Mouse (Mus musculus): ENCODE measurements around the gene Tenm4. TPM values are rescaled to one million over a fixed set of nuclear protein-coding genes. Genes with fewer than 3 reads are reported as not detected.
A peak's percentile ranks its signal among the peaks of the same experiment; 100 is the strongest.

Gene Tenm4
- polyA plus RNA-seq, 1 experiment from 2014 or later: 41.3 TPM

- H3K4me3 ChIP-seq: no peak overlapping the region
- 72% methylated on average over 11 of the region's 11 CpGs for WGBS
- H3K4me1 ChIP-seq: peaks cover 10% of the 10 kb centered on the region
- no peaks in the 10 kb centered on the region for H3K36me3 ChIP-seq
- H3K27me3 ChIP-seq: 0 out of 2 replicates have a peak, but pooled peaks cover 3% of the 10 kb centered on the region
- no peak overlapping the region for H3K9ac ChIP-seq (replicated peaks)
- H3K27ac ChIP-seq (replicated peaks): no peak overlapping the region
- no peaks in the 10 kb centered on the region for H3K9me3 ChIP-seq
- H3K4me2 ChIP-seq (replicated peaks): no peak overlapping the region
- ATAC-seq (ENCODE audit: low FRiP score, low read depth): no peak
Measured at GRCm38 (mm10) chr7:96502321-96502973, 331.4 kb downstream of the Tenm4 start.

DNA sequence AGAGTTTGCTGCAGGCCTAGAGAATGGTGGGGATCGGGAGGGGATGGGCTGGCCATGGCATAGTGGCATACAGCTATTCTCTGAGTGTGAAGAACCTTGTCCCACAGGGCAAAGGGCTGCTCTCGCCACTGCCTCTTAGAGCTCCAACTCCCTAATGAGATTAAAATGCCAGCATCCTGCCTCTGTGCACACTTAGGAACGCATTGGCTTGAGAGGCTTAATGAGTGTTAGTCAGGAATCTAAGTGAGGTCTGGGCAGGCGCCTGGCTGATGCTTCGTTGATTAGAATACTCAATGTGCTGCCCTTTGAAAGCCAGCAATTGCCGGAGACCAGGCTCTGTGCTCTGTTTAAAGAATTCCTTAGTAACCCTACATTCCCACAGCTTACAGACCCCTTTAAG is 334.5 kb downstream of the Tenm4 start:
- no peaks in the 10 kb centered on the region for H3K36me3 ChIP-seq
- peaks cover 5% of the 10 kb centered on the region; the same call in 1 of the 2 replicates for H3K27me3 ChIP-seq
- H3K9ac ChIP-seq (replicated peaks): no peak overlapping the region
- WGBS: 30% methylated on average over 6 of the region's 6 CpGs
- ATAC-seq (ENCODE audit: low FRiP score, low read depth): peak; percentile 60
- no peak overlapping the region for H3K27ac ChIP-seq (replicated peaks)
- H3K4me1 ChIP-seq: peaks cover 10% of the 10 kb centered on the region
- H3K9me3 ChIP-seq: no peaks in the 10 kb centered on the region
- H3K4me3 ChIP-seq: no peak overlapping the region
- no peak overlapping the region for H3K4me2 ChIP-seq (replicated peaks)

DNA sequence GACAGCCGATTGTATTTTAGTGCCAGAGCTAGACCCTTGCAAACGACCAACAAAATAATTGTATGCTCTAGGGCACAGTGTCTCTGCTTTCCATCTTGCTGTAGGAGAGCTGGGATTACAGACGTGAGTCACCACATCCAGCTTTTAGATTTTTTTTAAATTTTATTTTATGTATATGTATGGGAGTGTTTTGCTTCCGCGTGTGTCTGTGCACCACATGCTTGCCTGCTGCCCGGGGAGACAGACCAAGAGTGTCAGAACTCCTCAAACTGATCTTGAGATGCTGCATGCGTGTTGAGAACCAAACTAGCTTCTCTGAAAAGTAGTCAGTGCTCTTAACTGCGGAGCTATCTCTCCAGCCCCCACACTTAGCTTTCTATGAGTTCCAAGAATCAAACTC is 336.0 kb downstream of the Tenm4 start:
- H3K27ac ChIP-seq (replicated peaks): no peak overlapping the region
- WGBS: 88% methylated on average over 8 of the region's 8 CpGs
- peaks cover 7% of the 10 kb centered on the region; the same call in 1 of the 2 replicates for H3K27me3 ChIP-seq
- H3K36me3 ChIP-seq: no peaks in the 10 kb centered on the region
- no peak overlapping the region for H3K9ac ChIP-seq (replicated peaks)
- no peak overlapping the region for H3K4me2 ChIP-seq (replicated peaks)
- H3K4me1 ChIP-seq: peaks cover 21% of the 10 kb centered on the region
- H3K4me3 ChIP-seq: no peak overlapping the region
- no peaks in the 10 kb centered on the region for H3K9me3 ChIP-seq
- ATAC-seq (ENCODE audit: low FRiP score, low read depth): no peak

DNA sequence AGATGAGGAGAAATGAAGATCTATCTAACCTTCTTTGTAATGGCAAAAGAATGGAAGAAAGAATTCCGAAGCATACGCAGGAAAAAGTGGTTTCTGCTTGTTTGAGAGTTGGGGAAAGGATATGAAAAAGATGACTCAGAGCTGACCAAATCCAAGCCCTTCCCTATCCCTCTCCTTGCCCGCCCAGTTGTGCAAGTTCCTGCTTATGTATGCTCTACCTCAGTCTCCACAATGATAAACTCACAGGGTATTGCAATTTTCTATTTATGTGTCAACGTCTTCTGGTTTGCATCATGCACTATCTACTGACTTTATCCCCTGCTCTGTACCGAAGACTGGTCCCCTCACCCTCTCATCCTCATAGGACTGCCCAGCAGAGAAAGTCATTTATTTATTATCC is 339.4 kb downstream of the Tenm4 start:
- 96% methylated on average over 5 of the region's 5 CpGs for WGBS
- Histone ChIP-seq H3K4me1 (peaks cover 22% of the 10 kb centered on the region), H3K27ac (replicated peaks) (no peak overlapping the region), H3K27me3 (peaks cover 17% of the 10 kb centered on the region; the same call in 1 of the 2 replicates), H3K4me3 (no peak overlapping the region), H3K4me2 (replicated peaks) (no peak overlapping the region), H3K9ac (replicated peaks) (no peak overlapping the region), H3K36me3 (no peaks in the 10 kb centered on the region), H3K9me3 (no peaks in the 10 kb centered on the region)
- ATAC-seq (ENCODE audit: low FRiP score, low read depth): no peak

- H3K27ac ChIP-seq (replicated peaks): no peak overlapping the region
- peaks cover 17% of the 10 kb centered on the region; the same call in 1 of the 2 replicates for H3K27me3 ChIP-seq
- H3K4me2 ChIP-seq (replicated peaks): no peak overlapping the region
- ATAC-seq (ENCODE audit: low FRiP score, low read depth): no peak
- H3K9me3 ChIP-seq: no peaks in the 10 kb centered on the region
- no peak overlapping the region for H3K4me3 ChIP-seq
- peaks cover 19% of the 10 kb centered on the region for H3K4me1 ChIP-seq
- WGBS: 89% methylated on average over 7 of the region's 7 CpGs
- no peak overlapping the region for H3K9ac ChIP-seq (replicated peaks)
- no peaks in the 10 kb centered on the region for H3K36me3 ChIP-seq
Measured at GRCm38 (mm10) chr7:96511018-96511609, 340.1 kb downstream of the Tenm4 start.

DNA sequence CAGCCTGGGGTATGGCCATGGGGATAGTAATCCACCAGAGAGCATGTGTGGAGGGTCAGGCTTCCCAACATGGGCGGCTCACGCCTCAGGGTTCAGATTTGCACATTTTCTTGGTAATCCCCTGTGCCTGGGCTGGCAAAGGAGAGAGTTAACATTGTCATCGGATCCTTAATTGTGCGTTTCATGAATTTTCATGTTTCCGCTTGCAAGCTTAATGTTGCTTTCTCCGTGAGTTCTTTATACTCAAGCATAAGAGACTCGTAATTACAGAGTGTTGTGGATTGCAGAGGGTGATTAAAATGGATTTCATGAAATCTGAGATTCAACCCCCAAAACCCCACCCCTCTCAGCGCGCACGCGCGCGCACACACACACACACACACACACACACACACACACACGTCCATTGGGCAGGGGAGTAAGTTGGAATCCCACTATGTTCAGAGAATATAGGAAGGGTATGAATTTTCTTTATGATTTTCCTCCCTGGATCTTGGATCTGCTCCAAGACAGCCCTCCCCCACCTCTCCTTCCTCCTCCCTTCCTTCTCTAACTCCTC is 341.0 kb downstream of the Tenm4 start:
- no peak overlapping the region for H3K4me3 ChIP-seq
- H3K27ac ChIP-seq (replicated peaks): no peak overlapping the region
- H3K4me2 ChIP-seq (replicated peaks): no peak overlapping the region
- ATAC-seq (ENCODE audit: low FRiP score, low read depth): peak; percentile 66
- peaks cover 19% of the 10 kb centered on the region for H3K4me1 ChIP-seq
- WGBS: 51% methylated on average over 14 of the region's 14 CpGs
- peaks cover 21% of the 10 kb centered on the region; the same call in 1 of the 2 replicates for H3K27me3 ChIP-seq
- no peak overlapping the region for H3K9ac ChIP-seq (replicated peaks)
- no peaks in the 10 kb centered on the region for H3K36me3 ChIP-seq
- no peaks in the 10 kb centered on the region for H3K9me3 ChIP-seq

GRCm38 (mm10) chr7:96519216-96519615 is 348.2 kb downstream of the Tenm4 start:
- Histone ChIP-seq H3K9ac (replicated peaks) (no peak overlapping the region), H3K27ac (replicated peaks) (no peak overlapping the region), H3K4me1 (no peaks in the 10 kb centered on the region; the same call in 1 of the 2 replicates), H3K27me3 (peaks cover 7% of the 10 kb centered on the region; the same call in 1 of the 2 replicates), H3K36me3 (no peaks in the 10 kb centered on the region), H3K9me3 (no peaks in the 10 kb centered on the region), H3K4me2 (replicated peaks) (no peak overlapping the region), H3K4me3 (no peak overlapping the region)
- ATAC-seq (ENCODE audit: low FRiP score, low read depth): peak; percentile 28; the same call in 1 of the 2 replicates
- whole genome bisulfite sequencing: 0% methylated on average over 2 of the region's 2 CpGs

DNA sequence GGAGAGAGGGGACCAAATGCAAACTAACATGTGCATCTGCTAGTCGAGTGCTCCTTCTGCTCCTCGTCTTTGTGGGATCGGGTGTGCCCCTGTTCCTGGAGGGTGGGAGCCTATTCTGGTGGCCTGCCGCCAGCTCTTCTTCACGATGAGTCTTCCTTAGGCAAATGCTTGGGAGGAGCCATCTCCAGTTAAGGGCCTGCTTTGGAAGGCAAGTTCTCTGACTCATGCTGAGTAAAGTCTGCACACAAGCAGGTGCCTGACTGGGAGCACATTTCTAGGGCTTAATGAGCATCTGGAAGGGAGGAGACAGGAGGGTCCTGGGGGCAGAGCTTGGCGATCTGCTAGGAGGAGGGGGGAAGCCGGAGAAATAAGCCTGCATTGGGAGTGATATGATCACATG is 350.9 kb downstream of the Tenm4 start:
- 75% methylated on average over 7 of the region's 7 CpGs for WGBS
- no peak overlapping the region for H3K27ac ChIP-seq (replicated peaks)

DNA sequence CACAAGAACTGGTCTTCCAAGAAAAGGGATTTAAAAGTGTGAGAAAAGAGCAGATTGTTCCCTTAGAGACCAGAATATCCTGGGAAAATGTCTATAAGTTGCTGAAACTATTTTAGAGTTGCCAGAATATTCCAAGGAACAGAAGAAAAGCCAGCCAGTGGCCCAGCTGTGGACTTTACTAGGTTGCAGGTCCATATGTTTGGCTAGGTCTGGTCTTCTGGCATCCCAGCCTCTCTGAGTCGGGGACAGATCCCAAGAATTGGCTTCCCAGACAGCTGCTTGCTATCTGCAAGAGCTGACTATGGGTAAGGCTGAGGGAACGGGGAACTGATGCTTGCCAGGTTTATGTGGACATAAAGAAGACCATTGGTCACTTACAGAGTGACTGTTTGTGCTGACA is 352.6 kb downstream of the Tenm4 start:
- 76% methylated on average over 2 of the region's 2 CpGs for WGBS
- ATAC-seq (ENCODE audit: low FRiP score, low read depth): no peak
- H3K4me2 ChIP-seq (replicated peaks): no peak overlapping the region
- no peaks in the 10 kb centered on the region for H3K36me3 ChIP-seq
- no peak overlapping the region for H3K27ac ChIP-seq (replicated peaks)
- no peak overlapping the region for H3K4me3 ChIP-seq
- no peak overlapping the region for H3K9ac ChIP-seq (replicated peaks)
- H3K4me1 ChIP-seq: no peaks in the 10 kb centered on the region; the same call in 1 of the 2 replicates
- peaks cover 3% of the 10 kb centered on the region; the same call in 1 of the 2 replicates for H3K27me3 ChIP-seq
- no peaks in the 10 kb centered on the region for H3K9me3 ChIP-seq

More for the DNA sequence above, 350.9 kb downstream of the Tenm4 start:
- ATAC-seq (ENCODE audit: low FRiP score, low read depth): no peak
- no peak overlapping the region for H3K4me2 ChIP-seq (replicated peaks)
- H3K36me3 ChIP-seq: no peaks in the 10 kb centered on the region
- H3K27me3 ChIP-seq: 0 out of 2 replicates have a peak, but pooled peaks cover 3% of the 10 kb centered on the region
- no peak overlapping the region for H3K9ac ChIP-seq (replicated peaks)
- H3K9me3 ChIP-seq: no peaks in the 10 kb centered on the region
- no peak overlapping the region for H3K4me3 ChIP-seq
- no peaks in the 10 kb centered on the region; the same call in 1 of the 2 replicates for H3K4me1 ChIP-seq

GRCm38 (mm10) chr7:96524486-96525205 is 353.6 kb downstream of the Tenm4 start:
- ATAC-seq (ENCODE audit: low FRiP score, low read depth): no peak
- Histone ChIP-seq H3K27me3 (peaks cover 9% of the 10 kb centered on the region; the same call in 1 of the 2 replicates), H3K9me3 (no peaks in the 10 kb centered on the region), H3K27ac (replicated peaks) (no peak overlapping the region), H3K4me2 (replicated peaks) (no peak overlapping the region), H3K4me1 (no peaks in the 10 kb centered on the region), H3K36me3 (no peaks in the 10 kb centered on the region), H3K4me3 (no peak overlapping the region), H3K9ac (replicated peaks) (no peak overlapping the region)
- 78% methylated on average over 8 of the region's 8 CpGs for WGBS

DNA sequence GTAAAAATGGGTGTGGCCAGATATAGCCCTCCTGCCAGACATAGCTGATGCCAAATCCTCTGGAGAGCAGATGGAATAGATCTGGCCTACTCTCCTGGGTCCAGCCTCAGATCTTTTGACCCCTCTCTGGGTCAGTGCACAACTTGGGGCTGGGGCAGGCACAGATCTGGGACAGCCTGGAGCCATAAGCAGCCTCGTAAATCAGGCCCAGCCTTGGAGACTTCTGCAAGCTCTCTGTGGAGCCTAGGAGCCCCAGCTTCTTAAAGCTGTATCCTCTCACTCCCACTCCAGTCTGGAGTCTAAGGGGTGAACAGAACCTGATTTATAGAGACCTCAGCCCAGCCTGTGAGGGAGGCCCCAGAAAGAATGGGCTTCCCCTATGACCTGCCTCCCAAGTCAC is 354.3 kb downstream of the Tenm4 start:
- Histone ChIP-seq H3K36me3 (no peaks in the 10 kb centered on the region), H3K4me3 (no peak overlapping the region), H3K9ac (replicated peaks) (no peak overlapping the region), H3K4me1 (peaks cover 2% of the 10 kb centered on the region; the same call in 1 of the 2 replicates), H3K9me3 (no peaks in the 10 kb centered on the region), H3K27ac (replicated peaks) (no peak overlapping the region), H3K4me2 (replicated peaks) (no peak overlapping the region), H3K27me3 (peaks cover 12% of the 10 kb centered on the region; the same call in 1 of the 2 replicates)
- no peak for ATAC-seq (ENCODE audit: low FRiP score, low read depth)
- 84% methylated on average over 1 of the region's 1 CpGs for WGBS

All from midbrain, embryonic 12.5 days (tissue).